Mouse (Mus musculus): ENCODE measurements around the gene Mad2l2.

Gene Mad2l2

GRCm38 (mm10) chr4:148130133-148130532 is at the start of gene Mad2l2:
Mad2l2 (plus strand) TSS chr4:148130384.
- DNase-seq (ENCODE audit: low spot score in 2 of 2) = no peak

GRCm38 (mm10) chr4:148080597-148080973 is 49.6 kb upstream of the Mad2l2 start:
- no peak for DNase-seq (ENCODE audit: low spot score in 2 of 2)

DNA sequence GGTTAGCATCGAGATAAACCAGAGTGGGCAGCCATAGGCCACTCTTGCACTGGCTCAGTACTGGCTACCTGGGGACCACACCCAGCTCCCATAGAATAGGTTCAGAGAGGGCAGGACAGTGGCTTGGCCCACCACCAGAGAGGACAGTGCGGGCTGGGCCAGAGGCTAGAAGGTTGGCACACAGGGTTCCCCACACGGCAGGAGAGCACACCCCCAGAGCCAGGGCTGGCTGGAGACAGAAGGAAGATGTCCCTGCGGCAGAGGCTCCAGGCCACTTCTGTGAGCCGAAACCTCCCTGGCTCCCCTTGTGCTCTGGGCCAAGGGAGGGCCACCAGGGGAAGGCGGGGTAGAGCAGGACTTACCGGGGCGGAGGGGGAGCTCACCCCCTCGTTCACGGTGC is 49.0 kb upstream of the Mad2l2 start:
- DNase-seq (ENCODE audit: low spot score in 2 of 2) = no peak

GRCm38 (mm10) chr4:148082257-148083044 is 47.7 kb upstream of the Mad2l2 start:
- peak; percentile 54 to 64 for DNase-seq (ENCODE audit: low spot score in 2 of 2)

DNA sequence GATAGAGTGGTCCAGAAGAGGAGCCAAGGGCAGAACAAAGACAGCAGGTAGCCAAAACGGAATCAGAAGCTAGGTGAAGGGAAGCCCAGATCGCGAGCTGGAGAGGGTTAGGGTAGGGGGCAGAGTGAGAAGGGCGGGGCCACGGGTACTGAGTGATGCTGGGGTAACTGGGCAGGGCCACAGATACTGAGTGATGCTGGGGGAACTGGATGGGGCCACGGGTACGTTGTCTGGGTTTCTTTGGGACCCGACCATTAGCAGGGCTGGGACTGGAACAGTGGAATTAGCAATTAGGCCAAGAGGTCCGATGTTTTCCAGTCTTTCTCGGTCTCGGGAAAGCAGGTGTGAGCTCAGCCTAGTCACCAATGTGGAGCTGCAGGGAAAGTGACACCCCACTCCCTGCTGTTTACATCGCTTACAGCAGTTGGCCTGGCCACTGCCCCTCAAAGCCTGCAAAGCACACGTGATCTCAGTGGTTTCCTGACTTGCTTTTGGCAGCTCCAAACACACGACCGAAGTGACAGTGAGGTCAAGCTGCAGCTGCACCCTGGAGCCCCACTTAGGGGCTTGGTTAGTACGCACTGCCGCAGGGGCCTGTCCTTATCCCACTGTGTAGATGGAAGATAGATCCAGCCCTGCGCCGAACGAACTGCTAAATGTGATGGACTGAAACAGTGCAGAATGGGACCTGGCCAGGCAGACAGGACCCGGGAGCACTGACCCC is 46.8 kb upstream of the Mad2l2 start:
- peak; percentile 59 to 75 for DNase-seq (ENCODE audit: low spot score in 2 of 2)

DNA sequence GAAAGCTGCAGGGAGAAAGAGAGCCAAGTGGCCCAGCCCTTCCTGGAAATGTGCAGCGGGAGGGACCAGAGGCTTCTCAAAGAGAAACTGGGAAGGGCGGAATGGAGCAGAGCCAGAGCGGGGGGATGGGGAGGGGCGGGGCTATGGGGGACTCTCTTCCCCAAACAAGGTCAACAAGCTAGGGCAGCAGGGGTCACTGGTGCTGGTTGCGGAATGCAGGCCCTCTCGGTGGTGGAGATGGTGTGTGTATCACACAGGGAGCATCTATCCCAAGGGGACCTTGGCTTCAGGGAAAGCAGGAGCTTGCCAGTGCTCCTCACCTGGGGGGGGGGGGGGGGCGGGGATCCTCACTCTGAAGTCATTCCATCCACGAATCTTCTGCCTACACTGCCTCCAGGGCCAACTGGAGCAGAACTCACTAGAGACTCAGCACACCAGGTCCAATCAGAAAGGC is 45.9 kb upstream of the Mad2l2 start:
- DNase-seq (ENCODE audit: low spot score in 2 of 2) = no peak

DNA sequence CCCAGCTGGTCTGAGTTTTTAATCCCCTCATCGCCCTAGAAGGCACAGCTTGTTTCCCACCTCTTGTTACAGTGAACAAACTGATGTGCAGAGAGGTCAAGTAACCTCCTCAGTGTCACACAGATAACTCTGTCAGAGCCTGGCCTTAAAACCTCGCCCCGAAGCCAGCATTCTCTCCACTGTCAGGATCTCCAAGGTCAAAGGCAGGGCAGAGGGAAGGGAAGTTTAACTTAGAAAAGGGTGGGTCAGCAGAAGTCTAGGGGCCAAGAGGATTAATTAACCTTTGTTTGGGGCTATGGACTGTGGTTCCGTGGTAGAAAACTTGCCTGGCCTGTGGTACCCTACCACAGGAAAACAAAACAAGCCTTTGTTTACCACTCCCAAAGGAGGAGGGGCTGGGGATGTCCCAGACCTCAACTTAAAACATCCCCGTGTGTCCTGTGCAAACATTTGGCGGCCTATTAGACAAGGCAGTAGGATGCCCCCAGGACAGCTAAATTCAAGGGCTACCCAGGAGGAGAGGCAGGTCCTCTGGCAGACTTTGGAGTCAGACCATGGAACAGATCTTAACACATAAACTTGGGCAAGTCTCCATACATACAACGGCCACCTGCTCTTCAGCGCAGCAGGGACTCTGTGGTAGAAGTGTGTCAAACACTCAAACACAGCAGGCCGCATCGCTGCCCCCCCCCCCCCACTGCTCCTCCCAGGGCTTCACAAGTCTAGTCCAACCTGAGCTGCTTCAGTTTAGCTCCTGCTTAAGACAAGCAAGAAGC is 44.9 kb upstream of the Mad2l2 start:
- peak in 1 of 2 experiments; percentile 53 for DNase-seq (ENCODE audit: low spot score in 2 of 2)

DNA sequence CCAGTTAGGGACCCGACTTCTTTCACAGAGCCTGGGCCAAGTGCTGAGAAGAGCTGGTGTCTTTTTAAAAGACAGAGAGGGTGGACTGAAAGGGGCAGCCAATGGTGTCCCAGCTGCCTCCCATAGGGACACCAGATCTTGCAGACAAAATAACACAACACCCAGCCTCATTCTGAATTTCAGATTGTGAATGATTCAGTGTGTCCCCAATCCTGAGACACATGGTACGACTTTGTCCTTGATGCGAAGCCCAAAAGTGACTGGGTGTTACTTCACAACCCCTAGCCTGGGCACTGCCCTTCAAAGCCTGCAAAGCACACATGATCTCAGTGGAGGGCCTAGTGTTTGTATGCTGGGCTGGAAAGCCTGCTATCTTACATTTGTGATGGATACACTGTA is 44.3 kb upstream of the Mad2l2 start:
- DNase-seq (ENCODE audit: low spot score in 2 of 2) = peak in 1 of 2 experiments; percentile 16

DNA sequence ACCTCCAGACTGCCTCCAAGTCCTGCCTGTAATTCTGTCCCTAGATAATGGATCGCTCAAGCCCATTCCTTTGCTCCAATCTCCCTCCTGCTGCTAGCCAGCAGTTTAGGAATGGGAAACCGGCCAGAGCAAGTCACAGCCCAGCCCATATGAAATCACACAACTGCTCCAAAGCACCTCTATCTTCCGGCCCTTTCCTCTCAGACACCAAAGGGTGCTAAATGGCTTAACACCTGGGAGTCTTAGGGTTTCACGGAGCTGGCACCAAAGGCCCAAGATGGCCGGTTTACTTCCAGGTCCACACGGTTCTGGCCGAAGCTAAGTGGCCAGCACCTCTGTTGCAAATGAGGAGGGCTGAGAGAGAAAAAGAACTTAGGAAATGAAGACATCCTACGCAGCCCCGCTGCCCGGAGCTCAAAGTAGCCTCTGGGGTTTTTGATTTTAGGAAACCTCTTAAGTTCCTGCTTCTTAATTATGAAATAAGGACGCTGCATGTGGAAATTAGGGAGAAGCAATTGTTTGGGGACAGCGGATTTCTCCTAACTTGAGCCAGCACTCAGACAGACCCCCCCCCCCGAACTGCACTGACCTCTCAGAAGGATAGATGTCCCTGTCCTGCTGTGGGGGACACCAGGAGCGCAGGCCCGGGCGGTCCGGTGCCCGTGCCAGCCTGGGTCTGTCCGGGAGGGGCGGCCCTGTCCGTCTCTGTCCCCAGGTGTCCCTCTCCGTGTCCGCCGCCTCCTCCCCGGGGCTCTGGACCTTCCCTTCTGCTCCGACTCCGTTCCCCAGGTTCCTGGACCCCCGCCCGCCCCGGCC is 42.9 kb upstream of the Mad2l2 start:
- peak in 1 of 2 experiments; percentile 17 for DNase-seq (ENCODE audit: low spot score in 2 of 2)

- peak; percentile 81 to 85 for DNase-seq (ENCODE audit: low spot score in 2 of 2)
Measured at GRCm38 (mm10) chr4:148087907-148088527, 42.2 kb upstream of the Mad2l2 start, which contains the start of gene Agtrap. Agtrap (minus strand) TSS chr4:148088031.

DNA sequence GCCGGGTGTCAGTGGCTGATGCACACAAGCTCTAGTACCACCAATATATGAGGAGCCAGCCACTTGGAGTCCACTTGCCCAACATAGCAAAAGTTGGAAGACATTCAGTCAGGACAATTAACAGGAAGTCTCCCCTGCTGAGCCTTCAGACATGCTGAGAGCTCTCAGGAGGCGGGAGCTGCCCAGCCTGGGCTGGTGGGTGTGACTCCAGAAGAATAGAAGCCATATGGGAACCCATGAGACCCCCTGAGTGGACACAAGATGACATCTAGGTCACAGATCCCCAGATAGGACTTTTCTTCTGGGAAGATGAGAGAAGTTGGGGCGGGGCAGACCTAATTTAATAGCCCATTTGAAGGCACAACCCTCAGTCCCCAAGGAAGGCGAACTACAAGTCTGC is 41.0 kb upstream of the Mad2l2 start:
- DNase-seq (ENCODE audit: low spot score in 2 of 2) = no peak

DNA sequence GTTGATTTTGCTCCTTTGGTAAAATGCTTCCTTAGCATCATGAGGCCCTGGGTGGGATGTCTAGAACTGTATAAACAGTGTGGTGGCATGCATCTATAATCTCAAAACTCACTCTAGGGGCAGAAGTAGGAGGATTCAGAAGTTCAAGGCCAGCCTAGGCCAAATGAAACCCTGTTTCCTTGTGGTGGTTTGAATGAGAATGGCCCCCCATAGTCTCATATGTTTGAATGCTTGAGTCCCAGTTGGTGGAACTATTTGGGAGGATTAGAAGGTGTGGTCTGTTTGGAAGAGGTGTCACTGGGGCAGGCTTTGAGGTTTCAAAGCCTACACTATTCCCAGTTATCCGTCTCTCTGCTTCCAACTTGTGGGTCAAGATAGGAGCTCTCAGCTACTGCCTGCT is 39.0 kb upstream of the Mad2l2 start:
- DNase-seq (ENCODE audit: low spot score in 2 of 2) = no peak

DNA sequence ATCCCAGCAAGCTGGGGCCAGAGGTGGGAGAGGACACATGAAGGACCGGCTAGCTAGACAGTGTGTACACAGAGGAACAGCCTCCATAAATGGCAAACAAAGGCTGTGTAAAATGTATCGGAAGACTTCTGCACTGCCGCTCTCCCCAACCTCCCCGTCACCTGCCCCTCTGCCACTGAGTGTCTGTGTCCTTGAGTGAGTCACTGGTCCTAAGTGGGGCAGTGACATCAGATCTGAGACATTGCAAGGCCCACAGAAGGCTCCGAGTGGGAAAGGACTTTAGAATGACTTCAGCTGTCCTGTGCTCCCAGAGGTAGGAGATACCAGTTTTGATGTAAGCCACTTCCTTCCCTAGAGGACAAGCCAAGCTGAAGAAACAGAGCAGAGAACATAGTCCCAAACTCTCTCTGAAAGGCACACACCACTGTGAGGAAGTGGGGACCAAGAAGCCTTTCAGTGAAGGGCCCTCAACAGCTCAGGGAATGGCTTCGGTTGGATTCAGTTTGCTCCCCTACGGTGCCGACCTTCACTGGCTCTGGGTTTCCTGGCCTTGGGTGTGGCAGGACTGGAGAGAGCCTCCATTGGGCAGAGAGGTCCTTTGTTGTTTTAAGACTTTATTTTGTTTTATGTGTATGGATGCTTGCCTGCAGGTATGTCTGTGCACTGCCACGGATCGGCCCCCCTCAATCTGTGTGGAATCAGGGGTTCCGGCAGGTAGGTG is 37.5 kb upstream of the Mad2l2 start:
- DNase-seq (ENCODE audit: low spot score in 2 of 2) = no peak

DNA sequence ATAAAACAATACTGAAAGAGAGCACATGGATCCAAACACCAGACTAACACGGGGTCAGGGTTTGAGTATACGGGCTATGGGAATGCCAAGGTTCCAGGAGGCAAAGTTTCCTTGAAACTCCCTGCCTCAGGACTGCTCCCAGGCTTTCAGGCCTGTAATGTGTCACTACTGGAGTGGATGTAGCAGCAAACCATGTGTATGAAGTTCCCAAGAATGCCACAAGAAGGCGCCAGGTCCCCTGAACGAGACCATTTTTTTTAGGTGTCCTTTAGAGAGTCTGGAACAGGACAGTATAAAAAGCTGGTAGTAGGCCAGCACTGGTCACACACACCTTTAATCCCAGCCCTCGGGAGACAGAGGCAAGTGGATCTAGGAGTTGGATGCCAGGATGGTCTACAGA is 36.0 kb upstream of the Mad2l2 start:
- DNase-seq (ENCODE audit: low spot score in 2 of 2) = no peak

DNA sequence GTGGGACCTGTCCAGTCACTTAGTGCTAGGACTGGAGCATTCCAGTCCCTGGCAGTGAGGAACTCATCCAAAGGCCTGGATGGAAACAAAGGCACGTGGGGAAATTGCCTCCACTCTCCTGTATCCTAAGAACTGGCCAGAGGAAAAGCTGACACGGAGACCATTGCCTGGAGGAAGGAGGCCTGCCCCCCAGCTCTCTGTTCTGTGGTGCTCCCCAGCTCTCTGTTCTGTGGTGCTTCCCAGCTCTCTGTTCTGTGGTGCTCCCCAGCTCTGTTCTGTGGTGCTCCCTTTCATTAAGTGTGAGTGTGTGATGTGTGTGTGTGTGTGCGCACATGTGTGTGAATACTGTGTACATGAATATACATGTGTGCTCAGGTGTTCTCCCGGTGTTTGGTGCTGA is 35.1 kb upstream of the Mad2l2 start:
- DNase-seq (ENCODE audit: low spot score in 2 of 2) = no peak

DNA sequence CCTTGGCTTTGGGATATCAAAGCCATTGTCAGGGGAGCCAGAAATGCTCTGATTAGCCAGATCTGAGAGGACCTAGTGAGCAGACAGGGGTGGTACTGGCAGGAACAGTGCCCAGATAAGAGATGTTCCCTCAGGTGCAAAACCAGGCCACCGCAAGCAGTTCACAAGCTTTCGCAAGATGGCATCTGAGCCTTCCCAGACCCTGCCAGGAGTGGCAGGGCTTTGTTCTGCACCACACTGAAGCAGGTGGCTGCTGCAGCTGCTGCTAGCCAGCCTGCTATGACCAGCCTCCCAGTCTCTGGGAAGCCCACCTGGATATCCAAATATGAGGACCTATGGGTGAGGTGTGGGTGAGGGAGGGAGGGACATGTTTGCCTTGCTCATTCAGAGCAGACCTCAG is 32.2 kb upstream of the Mad2l2 start:
- no peak for DNase-seq (ENCODE audit: low spot score in 2 of 2)

DNA sequence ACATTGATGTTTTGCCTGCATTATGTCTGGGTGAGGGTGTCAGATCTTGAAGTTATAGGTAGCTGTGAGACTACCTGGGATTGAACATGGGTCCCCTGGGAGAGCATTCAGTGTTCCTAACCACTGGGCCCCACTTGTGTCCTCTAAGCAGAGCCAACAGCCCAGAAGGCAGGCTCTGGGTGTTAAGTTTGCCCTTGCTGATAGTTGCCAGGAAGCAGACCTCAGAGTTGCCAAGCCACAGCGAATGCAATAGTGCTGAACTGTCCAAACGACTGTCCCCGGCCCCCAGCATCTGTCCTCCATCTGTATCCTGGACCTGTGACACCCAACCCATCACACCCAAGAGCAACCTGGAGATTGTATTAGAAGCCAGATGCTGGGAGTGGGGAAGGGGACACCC is 31.5 kb upstream of the Mad2l2 start:
- DNase-seq (ENCODE audit: low spot score in 2 of 2) = no peak

- peak; percentile 38 to 40 for DNase-seq (ENCODE audit: low spot score in 2 of 2)
Measured at GRCm38 (mm10) chr4:148101801-148102527, 28.2 kb upstream of the Mad2l2 start.

DNA sequence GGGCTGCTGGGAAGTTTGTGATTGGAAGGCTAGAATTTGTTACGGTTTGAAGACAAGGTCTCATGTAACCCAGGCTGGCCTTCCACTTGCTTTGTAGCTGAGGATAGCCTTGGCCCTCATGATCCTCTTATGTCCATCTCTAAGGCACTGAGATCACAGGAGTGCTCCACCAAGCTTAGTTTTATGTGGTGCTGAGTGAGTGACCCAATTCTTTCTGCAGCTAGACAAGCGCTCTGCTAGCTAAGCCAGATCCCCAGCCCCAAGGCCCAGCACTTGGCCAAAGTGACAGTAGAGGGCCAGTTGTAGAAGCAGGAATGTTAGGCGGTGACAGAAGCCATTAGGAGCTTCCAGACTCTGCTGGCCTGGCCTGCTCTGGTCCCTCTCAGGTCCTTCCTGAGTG is 26.0 kb upstream of the Mad2l2 start:
- no peak for DNase-seq (ENCODE audit: low spot score in 2 of 2)

Measured in natural killer cell, adult 2 months (primary cell).